Mouse (Mus musculus) embryonic stem cell, embryonic (primary cell): ENCODE results near the gene Krt86.
"Not testable (repeated sequence)": the region's sequence is repeated elsewhere in the genome, so short reads cannot be mapped to it uniquely, and the experiment has no call there.

ENCODE experiments used
- CTCF ChIA-PET, 4 experiments: fragments of 300-600 bp in 2 of 4; fragments of 350-600 bp in 2 of 4; sonication (Branson Sonifier 250); formaldehyde crosslinking; loops; one replicate each; lab custom pipeline; 2022; ENCODE audit warnings: inconsistent platforms in 2 of 4; lab: Charles Lee
- POLR2A ChIA-PET, 4 experiments: fragments of 300-600 bp in 2 of 4; fragments of 350-600 bp in 2 of 4; sonication (Branson Sonifier 250); formaldehyde crosslinking; loops; one replicate each; lab custom pipeline; 2022; ENCODE audit warnings: antibody characterized with exemption in 4 of 4, inconsistent platforms in 1 of 4; lab: Charles Lee

Krt86 gene

DNA sequence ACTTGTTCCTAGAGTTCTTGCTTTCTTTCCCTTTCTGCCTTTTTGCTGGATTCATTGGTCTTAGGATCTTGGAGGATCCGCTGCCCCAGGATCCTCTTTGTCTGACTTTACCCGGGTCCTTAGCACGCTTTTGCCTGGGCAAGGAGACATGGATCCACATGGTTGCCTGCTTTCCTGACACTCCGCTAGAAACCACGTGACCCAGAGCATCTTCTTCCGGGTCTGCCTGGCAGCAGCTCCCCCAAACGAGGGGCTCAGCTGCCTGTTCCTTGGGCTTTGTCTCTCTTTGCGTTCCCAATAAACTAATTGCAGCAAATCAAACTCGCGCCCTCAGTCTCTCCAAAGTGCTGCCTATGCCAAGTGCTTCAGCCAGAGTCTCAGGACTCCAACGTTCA, 6.4 kb downstream of the Krt86 start:
- CTCF ChIA-PET, result interaction anchor here in 3 of 4 experiments (0.5 to 1.6 kb wide), 7 partner anchors 37 to 505 kb away, joined by 3 to 5 read pairs (median 4); no protein-coding TSS in a partner anchor

DNA sequence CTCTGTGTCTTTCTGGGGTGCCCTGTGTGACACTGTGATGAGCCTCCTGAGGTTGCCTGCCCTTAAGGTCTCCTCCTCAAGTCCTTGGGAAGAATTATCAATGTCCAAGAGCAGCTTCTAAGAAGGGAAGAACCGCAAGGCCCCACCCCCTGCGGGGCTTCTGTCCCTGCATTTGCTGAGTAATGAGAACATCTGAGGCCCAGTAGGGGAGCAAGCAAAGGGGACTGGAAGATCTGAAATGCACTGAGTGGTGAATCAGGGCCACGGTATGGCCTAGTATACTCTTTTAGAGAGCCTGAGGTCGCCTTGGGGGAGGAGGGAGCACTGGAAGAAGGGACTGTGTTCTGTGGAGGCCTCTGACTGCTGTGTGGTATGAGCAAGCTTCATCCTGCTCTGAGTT, 8.8 kb downstream of the Krt86 start:
- ChIA-PET CTCF (interaction anchor here in 1 of 4 experiments (0.5 kb wide), 1 partner anchor 61 kb away, joined by 3 read pairs; no protein-coding TSS in a partner anchor), POLR2A (no interaction called here)

More for the DNA sequence above, 6.4 kb downstream of the Krt86 start:
- POLR2A ChIA-PET, result interaction anchor here in 2 of 4 experiments (0.6 to 0.8 kb wide), 2 partner anchors 107 to 1337 kb away, joined by 3 to 5 read pairs; no protein-coding TSS in a partner anchor

DNA sequence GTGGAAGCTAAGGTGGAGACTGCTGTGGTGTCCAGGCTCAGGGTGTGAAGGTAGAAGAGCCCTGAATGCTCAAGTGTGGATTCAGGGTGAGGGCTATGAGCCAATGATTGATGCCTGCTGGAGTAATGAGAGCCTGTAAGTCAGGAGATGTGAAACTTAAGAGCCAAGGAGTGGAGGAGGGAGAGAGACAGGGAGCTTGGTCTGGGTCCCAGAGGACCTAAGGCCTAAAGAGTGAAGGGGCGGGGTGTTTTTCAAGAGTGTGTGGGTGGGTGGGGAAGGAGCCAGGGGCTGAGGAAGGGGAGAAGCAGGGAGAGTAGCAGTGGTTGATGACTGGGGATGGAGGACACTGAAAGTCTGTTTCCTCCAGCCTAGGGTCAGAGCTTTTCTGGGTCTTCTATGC, 10.4 kb downstream of the Krt86 start:
- ChIA-PET POLR2A (interaction anchor here in 1 of 4 experiments (0.6 kb wide), 1 partner anchor 231 kb away, joined by 4 read pairs; no protein-coding TSS in a partner anchor), CTCF (no interaction called here)

DNA sequence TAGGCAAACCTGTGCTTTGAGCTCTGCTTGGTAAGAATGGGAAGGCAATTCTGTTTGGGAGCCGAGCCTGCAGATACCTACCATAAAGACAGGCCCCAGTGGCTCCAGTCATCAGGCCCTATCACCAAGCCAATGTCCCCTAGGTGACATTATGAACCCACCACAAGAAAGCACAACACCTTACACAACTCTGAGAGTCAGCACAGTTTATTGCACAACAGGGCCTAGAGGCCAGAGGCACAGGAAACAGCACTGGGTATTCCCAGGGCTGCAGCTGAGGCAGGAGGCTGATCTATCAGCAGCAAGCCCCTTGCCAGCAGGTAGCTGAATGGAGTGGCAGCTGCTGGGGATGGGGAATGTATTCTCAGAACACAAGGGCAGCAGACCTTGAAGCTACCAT, 11.7 kb downstream of the Krt86 start:
- POLR2A ChIA-PET, result no interaction called here
- CTCF ChIA-PET, result interaction anchor here in 2 of 4 experiments (0.6 to 2.0 kb wide), 2 partner anchors 12 to 494 kb away, joined by 5 read pairs; no protein-coding TSS in a partner anchor

DNA sequence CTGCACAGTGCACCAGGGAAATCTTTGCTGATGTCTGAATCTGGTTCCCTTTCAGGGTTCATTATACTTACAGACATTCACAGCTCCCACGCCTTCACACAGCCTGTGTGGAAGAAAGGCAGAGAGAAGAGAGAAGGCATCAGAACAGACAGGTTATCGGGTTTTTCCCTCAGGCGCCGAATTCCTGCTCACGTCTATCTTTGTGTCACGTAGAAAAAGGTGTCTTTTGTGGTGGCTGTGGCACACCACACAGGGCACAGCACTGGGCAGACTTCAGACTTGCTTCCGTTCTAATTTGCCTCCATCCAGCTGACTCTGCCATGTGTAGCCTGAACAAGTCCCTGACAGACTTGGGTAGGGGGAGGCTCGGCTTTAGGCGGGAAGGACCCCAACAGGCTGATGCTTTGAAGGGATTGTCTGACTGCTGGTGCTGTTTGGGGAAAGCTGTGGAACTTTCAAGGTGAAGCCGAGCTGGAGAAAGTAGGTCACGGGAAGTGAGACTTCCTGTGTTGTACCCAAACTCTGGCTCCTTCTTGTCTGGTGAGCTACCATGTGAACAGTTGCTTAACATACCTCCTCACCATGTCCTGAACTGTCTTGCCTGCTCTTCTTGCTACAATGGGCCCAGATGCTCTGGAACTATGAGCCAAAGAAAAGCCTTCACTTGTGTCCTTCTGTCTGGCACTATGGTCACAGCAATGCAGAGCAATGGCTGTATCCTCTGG, 12.8 kb downstream of the Krt86 start:
- ChIA-PET POLR2A (interaction anchor here in 1 of 4 experiments (0.6 kb wide), 1 partner anchor 140 kb away, joined by 11 read pairs; no protein-coding TSS in a partner anchor), CTCF (interaction anchor here in 1 of 4 experiments (2.0 kb wide), 1 partner anchor 11 kb away, joined by 5 read pairs; no protein-coding TSS in a partner anchor)

DNA sequence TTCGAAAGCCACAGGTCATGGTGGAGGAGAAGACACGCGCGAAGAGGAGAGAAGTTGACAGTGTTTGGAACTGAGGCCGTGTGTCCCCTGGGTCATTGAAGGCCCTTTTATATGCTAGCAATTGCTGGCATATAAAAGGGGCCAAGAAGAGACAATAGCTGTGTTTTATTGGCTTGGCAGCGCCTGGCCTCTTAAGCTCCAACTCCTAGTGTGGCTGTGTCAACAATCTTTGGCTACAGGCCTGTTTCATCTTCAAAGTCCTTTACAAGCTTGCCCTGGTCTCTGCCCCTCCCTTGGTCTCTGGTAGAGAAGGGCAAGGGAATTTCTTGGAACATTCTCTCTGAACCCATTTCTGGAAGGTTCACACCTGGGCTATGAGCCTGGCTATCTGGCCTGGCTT, 18.2 kb downstream of the Krt86 start, which contains the start of gene Krt83:
Gene Krt83, minus strand, starts transcription at position 82 of the 400 bp plus-strand sequence.
- CTCF ChIA-PET, result interaction anchor here in 2 of 4 experiments (0.7 to 1.5 kb wide), 3 partner anchors 47 to 492 kb away, joined by 3 to 6 read pairs (median 3); no protein-coding TSS in a partner anchor
- POLR2A ChIA-PET, result no interaction called here

DNA sequence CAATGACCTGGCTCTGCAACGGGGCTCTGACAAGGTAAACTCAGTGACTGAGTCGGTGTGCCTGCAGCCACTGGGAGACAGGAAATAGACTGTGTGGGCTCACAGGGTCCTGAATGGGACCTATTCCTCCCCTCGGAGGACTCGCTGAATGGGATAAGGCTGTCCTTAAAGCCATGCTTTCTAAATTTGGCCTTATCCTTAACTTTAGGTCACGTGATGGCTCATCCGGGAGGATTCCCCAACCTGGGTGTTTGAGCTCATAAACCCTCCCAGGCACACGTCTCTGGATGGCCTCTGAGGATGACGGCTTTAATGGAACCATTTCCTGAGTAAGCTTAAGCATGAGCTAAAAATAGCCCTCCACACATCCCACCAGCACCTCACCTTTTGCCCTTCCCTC, 19.4 kb downstream of the Krt86 start:
- CTCF ChIA-PET, result interaction anchor here (0.6 to 1.7 kb wide), 7 partner anchors 13 to 492 kb away, joined by 3 to 7 read pairs (median 3); no protein-coding TSS in a partner anchor
- POLR2A ChIA-PET, result interaction anchor here in 1 of 4 experiments (1.1 kb wide), 1 partner anchor 14 kb away, joined by 3 read pairs; no protein-coding TSS in a partner anchor

DNA sequence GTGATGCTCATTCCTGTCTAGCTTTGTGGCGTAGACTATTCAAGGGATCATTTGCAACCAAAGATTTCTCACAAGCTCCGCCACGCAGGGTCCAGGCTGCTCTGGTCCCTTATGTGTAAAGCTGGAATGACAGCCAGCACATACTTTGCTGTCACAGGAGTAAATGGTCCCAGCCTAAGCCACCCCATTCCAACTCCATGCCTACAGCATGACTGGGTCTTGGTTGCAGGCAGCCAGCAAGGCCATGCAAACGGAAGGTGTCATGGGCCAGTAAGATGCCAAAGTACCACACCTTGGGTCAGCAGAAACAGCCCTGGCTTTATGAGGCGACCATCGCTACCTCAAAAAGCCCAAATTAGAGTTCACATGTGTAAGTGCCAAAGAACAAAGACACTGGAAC, 20.4 kb downstream of the Krt86 start:
- CTCF ChIA-PET, result interaction anchor here in 2 of 4 experiments (1.3 to 1.7 kb wide), 3 partner anchors 106 to 490 kb away, joined by 4 to 7 read pairs (median 5); no protein-coding TSS in a partner anchor
- POLR2A ChIA-PET, result interaction anchor here in 1 of 4 experiments (0.5 kb wide), 1 partner anchor 217 kb away, joined by 4 read pairs; no protein-coding TSS in a partner anchor

DNA sequence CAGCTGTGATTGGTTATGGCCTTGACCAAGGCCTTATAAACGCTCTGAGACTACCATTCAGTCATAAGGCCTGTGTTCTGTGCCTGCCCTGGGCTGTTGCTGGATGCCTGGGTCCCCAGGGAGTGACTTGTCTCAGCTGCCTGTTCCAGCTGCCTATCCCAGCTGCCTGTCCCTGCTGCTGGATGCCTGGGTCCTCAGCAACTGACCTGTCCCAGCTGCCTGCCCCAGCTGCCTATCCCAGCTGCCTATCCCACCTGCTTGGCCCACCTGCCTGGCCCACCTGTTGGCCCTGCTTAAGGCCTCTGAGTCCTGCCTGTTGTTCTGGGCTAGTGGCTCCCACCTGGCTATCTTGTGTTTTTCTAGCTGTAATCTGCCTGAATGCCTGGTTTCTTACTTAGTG, 20.9 kb downstream of the Krt86 start:
- ChIA-PET CTCF (interaction anchor here in 2 of 4 experiments (0.8 to 1.7 kb wide), 3 partner anchors 107 to 490 kb away, joined by 3 to 5 read pairs (median 4); no protein-coding TSS in a partner anchor), POLR2A (interaction anchor here in 1 of 4 experiments (0.5 kb wide), 1 partner anchor 218 kb away, joined by 4 read pairs; no protein-coding TSS in a partner anchor)

DNA sequence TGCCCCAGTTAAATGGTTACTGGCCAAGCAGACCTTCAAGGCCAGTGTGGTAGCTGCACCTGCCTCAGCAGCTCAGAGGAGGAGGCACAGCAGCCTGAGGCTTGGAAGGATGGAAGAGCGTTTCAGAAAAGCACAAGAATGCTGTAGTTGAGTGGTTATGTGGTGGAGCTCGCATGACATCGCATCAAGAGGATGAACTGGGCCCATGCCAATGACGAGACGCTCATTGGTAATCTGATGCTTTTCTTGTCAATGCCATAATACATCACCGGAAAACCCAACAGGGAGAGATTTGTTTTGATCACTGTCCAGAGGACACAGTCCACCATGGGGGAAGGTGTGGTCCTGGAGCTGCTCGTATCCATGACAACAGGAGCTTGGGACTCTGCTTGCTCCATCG, 22.0 kb downstream of the Krt86 start:
- ChIA-PET POLR2A (interaction anchor here in 1 of 4 experiments (0.6 kb wide), 1 partner anchor 1511 kb away, joined by 4 read pairs; no protein-coding TSS in a partner anchor), CTCF (interaction anchor here in 3 of 4 experiments (0.5 to 2.5 kb wide), 7 partner anchors 47 to 489 kb away, joined by 3 to 18 read pairs (median 3); no protein-coding TSS in a partner anchor)

DNA sequence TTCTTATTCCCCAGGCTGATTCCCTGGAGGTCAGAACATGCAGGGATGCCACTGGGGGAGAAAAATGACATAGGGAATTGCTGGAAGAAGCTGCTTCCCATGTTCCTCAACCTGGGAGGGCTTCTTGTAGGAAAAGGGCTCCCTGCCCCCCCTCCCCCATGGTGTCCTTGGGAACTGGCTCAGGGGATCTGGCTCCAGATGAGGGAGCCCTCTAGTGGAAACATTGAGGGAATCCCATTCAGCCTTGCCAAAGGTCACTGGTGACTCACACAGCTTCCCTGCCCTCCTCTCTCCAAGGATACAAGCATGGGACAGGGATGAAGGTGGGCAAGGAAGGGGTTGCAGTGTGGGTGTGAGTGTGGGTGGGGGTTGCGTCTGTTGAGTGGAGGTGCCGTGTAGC, 23.9 kb downstream of the Krt86 start:
- POLR2A ChIA-PET, result interaction anchor here in 2 of 4 experiments (0.7 to 0.9 kb wide), 2 partner anchors 9 to 259 kb away, joined by 3 to 4 read pairs; no protein-coding TSS in a partner anchor
- CTCF ChIA-PET, result interaction anchor here (0.5 to 2.5 kb wide), 38 partner anchors 9 to 1357 kb away, joined by 3 to 18 read pairs (median 4); partner anchors contain the start of genes Krt81 (in 1 of the 4) and Krt86 (in 1 of the 4)

DNA sequence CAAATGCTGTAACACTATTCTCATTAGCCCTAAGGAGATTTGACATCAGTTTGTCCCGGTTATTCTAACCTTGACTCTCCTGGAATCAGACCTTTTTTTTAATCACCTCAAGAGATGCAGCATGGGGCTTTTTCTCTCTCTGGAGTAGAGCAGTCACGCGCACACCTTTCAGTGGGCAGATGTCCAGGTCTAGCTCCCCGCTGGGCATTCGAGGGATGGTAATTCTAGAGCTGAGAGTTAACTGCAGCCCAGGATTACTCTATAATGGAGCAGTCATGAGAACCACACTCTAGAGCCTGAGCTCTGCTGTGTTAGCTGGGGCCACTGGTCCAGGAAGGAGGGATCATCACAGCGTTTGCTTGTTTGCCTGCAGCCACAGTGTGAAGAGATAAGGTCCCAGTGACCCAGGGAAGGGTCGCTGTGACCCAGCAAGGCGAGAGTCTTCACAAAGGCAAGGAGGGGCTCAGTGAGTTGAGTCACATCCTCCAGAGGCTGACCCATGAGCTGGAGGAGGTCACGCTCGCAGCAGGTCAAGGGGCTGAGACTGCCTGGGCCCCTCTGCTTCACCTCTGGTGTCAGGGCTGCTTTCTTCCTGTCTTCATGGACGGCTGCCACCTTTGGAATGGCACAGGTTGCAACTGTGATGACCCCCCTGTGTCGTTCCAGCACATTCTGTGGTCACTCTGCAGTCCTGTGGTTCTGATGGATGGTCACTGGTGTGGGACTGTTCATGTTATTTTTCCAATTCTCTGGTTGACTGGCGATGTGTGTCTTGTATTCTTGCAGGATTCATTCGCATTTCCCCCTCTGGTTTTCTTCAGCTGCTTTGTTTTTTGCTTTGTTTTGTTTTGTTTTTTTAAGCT, 33.8 kb downstream of the Krt86 start:
- CTCF ChIA-PET, result interaction anchor here in 3 of 4 experiments (0.5 to 1.7 kb wide), 5 partner anchors 10 to 60 kb away, joined by 3 to 6 read pairs (median 3); no protein-coding TSS in a partner anchor

DNA sequence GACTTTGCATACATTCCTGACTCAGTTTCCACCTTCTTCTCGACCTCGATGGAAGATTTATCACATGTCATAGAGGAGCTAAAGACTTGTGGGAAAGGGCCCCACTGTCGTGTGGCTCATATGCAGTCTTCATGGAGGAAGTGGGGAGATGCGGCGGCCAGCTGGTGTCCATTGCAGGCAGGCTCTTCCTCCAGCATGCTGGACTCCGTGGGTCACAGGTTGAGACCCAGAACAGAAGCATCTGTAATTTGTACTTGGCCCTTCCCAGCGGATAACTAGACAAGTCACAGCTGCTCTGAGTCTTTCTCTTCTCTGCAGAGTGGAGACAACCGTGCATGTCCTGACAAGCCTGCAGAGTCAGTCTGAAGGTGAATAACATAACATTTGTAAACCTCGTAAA, 35.0 kb downstream of the Krt86 start:
- ChIA-PET POLR2A (interaction anchor here in 1 of 4 experiments (0.6 kb wide), 1 partner anchor 157 kb away, joined by 4 read pairs; no protein-coding TSS in a partner anchor), CTCF (interaction anchor here in 1 of 4 experiments (1.0 kb wide), 1 partner anchor 11 kb away, joined by 3 read pairs; no protein-coding TSS in a partner anchor)

More for the DNA sequence above, 33.8 kb downstream of the Krt86 start:
- POLR2A ChIA-PET, result interaction anchor here in 1 of 4 experiments (1.0 kb wide), 1 partner anchor 180 kb away, joined by 3 read pairs; no protein-coding TSS in a partner anchor

DNA sequence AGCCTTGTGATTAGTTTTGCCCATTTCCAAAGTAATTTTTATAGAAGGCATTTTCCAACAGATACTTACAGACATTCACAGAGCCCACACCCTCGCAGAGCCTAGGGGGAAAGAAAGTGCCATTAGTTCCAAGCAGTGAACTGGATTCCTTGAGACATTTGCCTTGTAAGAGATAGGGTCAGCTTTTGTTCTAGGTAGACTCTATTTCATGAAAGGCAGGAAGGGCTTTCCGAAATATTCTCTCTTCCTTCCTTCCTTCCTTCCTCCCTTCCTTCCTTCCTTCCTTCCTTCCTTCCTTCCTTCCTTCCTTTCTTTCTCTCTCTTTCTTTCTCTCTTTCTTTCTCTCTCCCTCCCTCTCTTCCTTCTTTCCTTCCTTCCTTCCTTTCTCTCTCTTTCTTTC, 43.9 kb downstream of the Krt86 start, which contains the start of gene Gm49425:
Gene Gm49425, minus strand, starts transcription at position 101 of the 400 bp plus-strand sequence.
- POLR2A ChIA-PET, result not testable (repeated sequence)
- CTCF ChIA-PET, result interaction anchor here in 2 of 4 experiments (0.6 to 1.0 kb wide), 3 partner anchors 84 to 255 kb away, joined by 3 read pairs; no protein-coding TSS in a partner anchor

DNA sequence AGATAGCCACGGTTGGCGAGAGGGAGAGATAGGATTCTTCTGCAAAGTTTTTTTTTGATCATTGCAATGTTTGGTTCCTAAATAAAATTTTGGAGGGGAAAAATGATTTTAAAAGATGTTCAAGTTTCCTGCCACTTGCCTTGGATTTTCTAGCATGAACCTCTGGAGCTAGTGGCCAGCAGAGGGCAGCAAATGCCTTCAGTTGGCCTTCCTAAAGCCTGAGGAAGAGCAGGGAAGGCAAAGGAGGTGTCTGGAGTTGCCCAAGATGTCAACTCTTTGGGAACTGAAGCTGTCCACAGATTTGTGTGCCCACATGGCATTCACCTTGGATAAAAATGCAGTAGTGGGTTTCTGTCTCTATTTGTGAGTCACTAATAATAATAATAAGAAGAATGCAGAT, 46.5 kb downstream of the Krt86 start:
- POLR2A ChIA-PET, result interaction anchor here in 2 of 4 experiments (0.8 to 1.8 kb wide), 2 partner anchors 464 kb away, joined by 3 to 6 read pairs; no protein-coding TSS in a partner anchor
- CTCF ChIA-PET, result interaction anchor here (0.6 to 3.4 kb wide), 26 partner anchors 18 to 1544 kb away, joined by 3 to 47 read pairs (median 4); no protein-coding TSS in a partner anchor

DNA sequence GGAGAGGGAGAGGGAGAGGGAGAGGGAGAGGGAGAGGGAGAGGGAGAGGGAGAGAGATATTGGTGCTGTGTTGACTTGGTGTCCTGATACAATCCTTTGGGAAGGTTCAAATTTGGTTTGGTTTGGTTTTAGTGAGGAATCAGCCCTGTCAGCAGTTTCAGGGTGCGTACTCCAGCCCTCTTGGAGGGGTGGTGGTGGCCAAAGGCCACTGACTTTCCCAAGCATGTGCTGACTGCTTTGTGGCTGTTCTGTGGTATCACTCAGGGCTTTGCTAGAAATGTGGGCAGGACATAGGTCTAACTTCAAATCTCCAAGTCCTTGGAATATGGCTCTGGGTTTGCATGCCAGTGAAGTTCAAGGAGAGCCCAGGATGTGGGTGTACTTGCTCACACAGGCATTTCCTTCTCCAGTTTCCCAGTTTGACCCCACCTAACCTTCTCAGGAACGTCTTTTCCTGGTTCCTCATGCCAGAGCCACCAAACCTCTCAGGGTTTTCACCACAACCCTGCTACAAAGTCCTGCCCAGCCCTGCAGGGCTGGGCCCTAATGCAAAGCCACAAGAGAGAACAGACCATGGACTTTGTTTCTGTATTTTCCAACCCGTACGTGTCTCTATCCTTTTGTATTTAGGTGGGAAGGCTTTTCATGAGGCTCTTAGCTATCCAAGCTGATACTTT, 49.4 kb downstream of the Krt86 start:
- CTCF ChIA-PET, result no interaction called here
- POLR2A ChIA-PET, result no interaction called here
